Mouse (Mus musculus): ENCODE measurements around the gene Slc22a3.

Slc22a3 gene

GRCm38 (mm10) chr17:12409346-12409944, 98.1 kb downstream of the Slc22a3 start:
- no peak for DNase-seq (ENCODE audit: low spot score)

- no peak for DNase-seq (ENCODE audit: low spot score)
Measured at GRCm38 (mm10) chr17:12403420-12403819, 104.1 kb downstream of the Slc22a3 start.

- DNase-seq (ENCODE audit: low spot score), result no peak
Measured at GRCm38 (mm10) chr17:12396163-12396677, 111.3 kb downstream of the Slc22a3 start.

GRCm38 (mm10) chr17:12388239-12388638, 119.3 kb downstream of the Slc22a3 start:
- DNase-seq (ENCODE audit: low spot score), result no peak

- no peak for DNase-seq (ENCODE audit: low spot score)
Measured at GRCm38 (mm10) chr17:12387781-12388180, 119.7 kb downstream of the Slc22a3 start.

- DNase-seq (ENCODE audit: low spot score), result no peak
Measured at GRCm38 (mm10) chr17:12385049-12385794, 122.3 kb downstream of the Slc22a3 start.

- no peak for DNase-seq (ENCODE audit: low spot score)
Measured at GRCm38 (mm10) chr17:12382531-12382930, 125.0 kb downstream of the Slc22a3 start.

GRCm38 (mm10) chr17:12381579-12381978, 125.9 kb downstream of the Slc22a3 start:
- DNase-seq (ENCODE audit: low spot score), result no peak

- no peak for DNase-seq (ENCODE audit: low spot score)
Measured at GRCm38 (mm10) chr17:12380287-12380686, 127.2 kb downstream of the Slc22a3 start.

GRCm38 (mm10) chr17:12377981-12378705, 129.4 kb downstream of the Slc22a3 start, which contains the start of gene Plg:
Plg (plus strand) TSS chr17:12378608.
- DNase-seq (ENCODE audit: low spot score), result no peak

GRCm38 (mm10) chr17:12373601-12374144, 133.8 kb downstream of the Slc22a3 start:
- DNase-seq (ENCODE audit: low spot score), result no peak

- DNase-seq (ENCODE audit: low spot score), result peak; percentile 77
Measured at GRCm38 (mm10) chr17:12372021-12372420, 135.5 kb downstream of the Slc22a3 start.

GRCm38 (mm10) chr17:12371310-12371925, 136.1 kb downstream of the Slc22a3 start:
- no peak for DNase-seq (ENCODE audit: low spot score)

GRCm38 (mm10) chr17:12370289-12370688, 137.2 kb downstream of the Slc22a3 start:
- no peak for DNase-seq (ENCODE audit: low spot score)

GRCm38 (mm10) chr17:12369393-12369792, 138.1 kb downstream of the Slc22a3 start:
- no peak for DNase-seq (ENCODE audit: low spot score)
